Mouse (Mus musculus): Measurements from ENCODE around the gene Wnk2. TPM values are rescaled to one million over a fixed set of nuclear protein-coding genes. Genes with fewer than 3 reads are reported as not detected.
"Not testable (repeated sequence)": the region's sequence is repeated elsewhere in the genome, so short reads cannot be mapped to it uniquely, and the experiment has no call there.

The Wnk2 gene
- polyA plus RNA-seq, 1 experiment, result not detected

DNA sequence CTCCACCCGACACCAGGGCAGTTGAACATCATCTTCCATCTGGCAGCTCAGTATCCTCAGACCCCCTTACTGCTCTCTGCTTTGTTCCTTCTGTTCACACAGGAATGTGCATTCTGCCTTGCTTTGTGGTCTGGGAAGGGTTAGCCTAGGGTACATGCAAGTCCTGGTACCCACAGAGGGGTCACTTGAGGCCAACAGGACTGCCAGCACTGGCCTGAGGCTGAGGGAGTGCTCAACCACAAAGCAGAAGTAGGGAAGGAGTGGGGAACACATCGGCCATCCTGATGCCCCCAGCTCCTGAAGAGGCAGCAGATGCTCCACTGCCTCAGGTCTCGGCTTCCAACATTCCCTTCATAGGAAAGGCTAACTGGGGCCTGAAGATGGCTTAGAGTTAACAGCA is 72.4 kb downstream of the Wnk2 start:
- Histone ChIP-seq H3K27ac (replicated peaks; ENCODE audit: low read depth, low read length) (no peak overlapping the region), H3K4me3 (ENCODE audit: insufficient read depth, low read depth, low read length) (no peak overlapping the region), H3K4me1 (ENCODE audit: control insufficient read depth, insufficient read depth, insufficient read length, low read length) (no peaks in the 10 kb centered on the region)

GRCm38 (mm10) chr13:49073295-49073694 is 74.5 kb downstream of the Wnk2 start:
- Histone ChIP-seq H3K27ac (replicated peaks; ENCODE audit: low read depth, low read length) (no peak overlapping the region), H3K4me3 (ENCODE audit: insufficient read depth, low read depth, low read length) (no peak overlapping the region)

DNA sequence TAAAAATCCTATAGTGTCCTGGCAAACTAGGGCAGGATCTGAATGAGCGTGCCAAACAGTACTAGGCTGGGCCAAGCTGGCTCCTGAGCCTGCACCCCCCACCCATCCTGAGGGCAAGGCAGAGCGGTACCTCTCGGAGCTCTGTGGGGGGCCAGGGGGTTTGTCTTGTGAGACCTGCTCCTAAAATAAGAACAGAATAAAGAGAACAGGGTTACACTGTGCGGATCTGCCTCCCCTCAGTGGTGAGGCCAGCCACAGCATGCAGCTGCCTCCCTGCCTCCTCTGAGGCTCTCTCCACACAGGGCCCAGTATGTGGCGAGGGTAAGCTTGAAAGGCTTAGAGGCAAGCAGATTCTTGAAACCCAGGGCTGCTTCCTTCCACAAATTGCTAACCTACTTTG is 76.0 kb downstream of the Wnk2 start:
- Histone ChIP-seq H3K4me1 (ENCODE audit: control insufficient read depth, insufficient read depth, insufficient read length, low read length) (no peaks in the 10 kb centered on the region), H3K27ac (replicated peaks; ENCODE audit: low read depth, low read length) (no peak overlapping the region), H3K4me3 (ENCODE audit: insufficient read depth, low read depth, low read length) (no peak overlapping the region)

More at GRCm38 (mm10) chr13:49073295-49073694, 74.5 kb downstream of the Wnk2 start:
- no peaks in the 10 kb centered on the region for H3K4me1 ChIP-seq (ENCODE audit: control insufficient read depth, insufficient read depth, insufficient read length, low read length)

DNA sequence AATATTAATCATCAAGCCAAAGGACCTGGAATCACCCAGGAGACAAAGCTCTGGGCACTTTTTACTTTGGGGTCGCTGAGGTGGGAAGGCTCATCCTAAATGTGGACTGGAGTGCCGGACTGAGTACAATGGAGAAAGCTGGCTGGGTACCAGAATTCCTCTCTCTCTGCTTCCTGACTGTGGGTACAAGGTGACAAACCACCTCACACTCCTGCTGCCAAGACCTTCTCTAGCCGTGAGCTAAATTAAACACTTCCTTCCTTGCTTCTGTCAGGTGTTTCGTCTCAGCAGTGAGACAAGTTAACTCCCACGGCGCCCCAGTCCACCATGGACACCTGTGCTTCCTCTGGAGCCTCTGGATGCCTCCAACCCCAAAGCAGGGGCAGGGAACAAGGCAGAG is 77.8 kb downstream of the Wnk2 start:
- no peak overlapping the region for H3K4me3 ChIP-seq (ENCODE audit: insufficient read depth, low read depth, low read length)
- no peaks in the 10 kb centered on the region for H3K4me1 ChIP-seq (ENCODE audit: control insufficient read depth, insufficient read depth, insufficient read length, low read length)
- H3K27ac ChIP-seq (replicated peaks; ENCODE audit: low read depth, low read length), result no peak overlapping the region

- Histone ChIP-seq H3K4me3 (ENCODE audit: insufficient read depth, low read depth, low read length) (no peak overlapping the region), H3K4me1 (ENCODE audit: control insufficient read depth, insufficient read depth, insufficient read length, low read length) (no peaks in the 10 kb centered on the region), H3K27ac (replicated peaks; ENCODE audit: low read depth, low read length) (no peak overlapping the region)
Measured at GRCm38 (mm10) chr13:49069393-49069792, 78.4 kb downstream of the Wnk2 start.

DNA sequence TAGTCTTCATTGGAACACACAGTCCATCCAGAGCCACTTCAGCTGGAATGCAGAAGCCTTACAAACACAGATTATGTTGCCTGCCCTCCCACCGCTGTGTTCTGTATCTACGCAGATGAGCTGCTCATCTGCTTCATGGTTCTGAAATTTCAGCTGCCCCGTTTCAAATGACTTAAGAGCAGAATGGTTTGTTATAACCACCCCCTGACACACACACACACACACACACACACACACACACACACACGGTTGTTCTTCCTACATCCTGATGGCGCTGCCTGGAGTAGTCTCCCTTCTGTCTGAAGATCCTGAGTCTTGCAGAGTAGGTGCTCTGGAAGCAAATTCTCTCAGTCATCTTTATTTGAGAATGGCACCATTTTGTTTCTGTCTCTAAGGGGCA is 83.6 kb downstream of the Wnk2 start:
- Histone ChIP-seq H3K27ac (replicated peaks; ENCODE audit: low read depth, low read length) (no peak overlapping the region), H3K4me1 (ENCODE audit: control insufficient read depth, insufficient read depth, insufficient read length, low read length) (no peaks in the 10 kb centered on the region), H3K4me3 (ENCODE audit: insufficient read depth, low read depth, low read length) (no peak overlapping the region)

GRCm38 (mm10) chr13:49060456-49060855 is 87.4 kb downstream of the Wnk2 start:
- Histone ChIP-seq H3K4me3 (ENCODE audit: insufficient read depth, low read depth, low read length) (no peak overlapping the region), H3K27ac (replicated peaks; ENCODE audit: low read depth, low read length) (no peak overlapping the region), H3K4me1 (ENCODE audit: control insufficient read depth, insufficient read depth, insufficient read length, low read length) (no peaks in the 10 kb centered on the region)

DNA sequence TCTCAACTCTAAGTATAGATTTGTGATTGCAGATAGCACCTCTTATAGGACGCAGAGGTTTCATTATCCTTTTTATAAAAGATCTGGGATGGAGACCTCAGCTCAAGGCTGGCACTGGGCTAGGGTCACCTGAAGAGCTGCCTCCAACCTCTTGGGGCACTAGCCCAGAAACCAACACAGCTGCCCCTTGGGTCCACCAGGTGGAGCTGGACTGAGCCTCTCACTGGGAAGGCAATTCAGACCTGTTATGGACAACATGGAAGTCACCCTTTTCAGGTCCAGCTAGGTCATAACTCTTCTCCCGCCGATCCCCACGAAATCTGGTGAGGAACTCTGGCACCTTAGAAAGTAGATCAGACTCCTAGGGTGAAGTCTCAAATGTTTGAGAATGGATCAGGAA is 89.3 kb downstream of the Wnk2 start:
- H3K4me1 ChIP-seq (ENCODE audit: control insufficient read depth, insufficient read depth, insufficient read length, low read length), result no peaks in the 10 kb centered on the region
- H3K4me3 ChIP-seq (ENCODE audit: insufficient read depth, low read depth, low read length), result no peak overlapping the region
- no peak overlapping the region for H3K27ac ChIP-seq (replicated peaks; ENCODE audit: low read depth, low read length)

- H3K4me1 ChIP-seq (ENCODE audit: control insufficient read depth, insufficient read depth, insufficient read length, low read length), result no peaks in the 10 kb centered on the region
- H3K27ac ChIP-seq (replicated peaks; ENCODE audit: low read depth, low read length), result no peak overlapping the region
- H3K4me3 ChIP-seq (ENCODE audit: insufficient read depth, low read depth, low read length), result no peak overlapping the region
Measured at GRCm38 (mm10) chr13:49056304-49056703, 91.5 kb downstream of the Wnk2 start.

- H3K4me1 ChIP-seq (ENCODE audit: control insufficient read depth, insufficient read depth, insufficient read length, low read length); H3K27ac ChIP-seq (replicated peaks; ENCODE audit: low read depth, low read length); H3K4me3 ChIP-seq (ENCODE audit: insufficient read depth, low read depth, low read length): not testable (repeated sequence)
Measured at GRCm38 (mm10) chr13:49054753-49055152, 93.1 kb downstream of the Wnk2 start.

DNA sequence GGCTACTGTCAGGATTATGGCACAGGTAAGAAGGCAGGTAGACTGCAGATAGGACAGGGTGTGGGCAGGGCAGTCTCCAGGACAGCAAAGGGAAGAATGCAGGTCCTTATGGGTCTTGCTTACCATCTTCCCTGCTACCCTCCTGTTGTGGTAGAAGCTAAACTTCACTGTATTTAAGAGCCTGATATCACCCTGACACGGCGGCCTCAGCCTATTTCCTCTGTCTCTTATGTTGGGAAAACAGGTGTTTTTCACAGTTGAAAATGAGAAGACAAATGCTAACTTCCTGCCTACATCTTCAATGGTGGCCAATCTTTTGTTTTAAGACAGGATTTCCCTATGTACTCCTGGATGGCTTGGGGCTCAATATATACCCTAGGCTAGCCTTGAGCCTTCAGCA is 94.5 kb downstream of the Wnk2 start:
- H3K27ac ChIP-seq (replicated peaks; ENCODE audit: low read depth, low read length), result no peak overlapping the region
- no peaks in the 10 kb centered on the region for H3K4me1 ChIP-seq (ENCODE audit: control insufficient read depth, insufficient read depth, insufficient read length, low read length)
- H3K4me3 ChIP-seq (ENCODE audit: insufficient read depth, low read depth, low read length), result no peak overlapping the region

DNA sequence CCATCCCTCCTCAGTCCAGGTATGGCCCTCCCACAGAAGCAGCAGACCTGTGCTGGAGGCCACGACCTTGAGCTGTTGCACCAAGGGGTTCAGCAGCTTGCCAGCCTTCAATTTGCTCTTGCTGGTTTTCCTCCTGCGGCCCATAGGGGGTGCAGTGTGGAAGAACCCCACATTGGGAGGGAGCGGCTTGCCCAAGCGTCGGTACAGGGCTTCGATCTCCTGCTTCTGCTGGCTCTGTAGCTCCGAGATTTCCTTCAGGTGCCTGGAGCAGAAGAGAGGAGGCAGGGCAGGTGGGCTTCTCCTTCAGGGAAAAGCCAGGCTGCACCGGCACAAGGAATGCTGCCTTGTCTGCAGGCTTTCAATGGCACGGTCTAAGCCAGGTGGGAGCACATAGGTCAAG is 95.3 kb downstream of the Wnk2 start:
- H3K27ac ChIP-seq (replicated peaks; ENCODE audit: low read depth, low read length), result no peak overlapping the region
- H3K4me3 ChIP-seq (ENCODE audit: insufficient read depth, low read depth, low read length), result no peak overlapping the region
- H3K4me1 ChIP-seq (ENCODE audit: control insufficient read depth, insufficient read depth, insufficient read length, low read length), result no peaks in the 10 kb centered on the region

DNA sequence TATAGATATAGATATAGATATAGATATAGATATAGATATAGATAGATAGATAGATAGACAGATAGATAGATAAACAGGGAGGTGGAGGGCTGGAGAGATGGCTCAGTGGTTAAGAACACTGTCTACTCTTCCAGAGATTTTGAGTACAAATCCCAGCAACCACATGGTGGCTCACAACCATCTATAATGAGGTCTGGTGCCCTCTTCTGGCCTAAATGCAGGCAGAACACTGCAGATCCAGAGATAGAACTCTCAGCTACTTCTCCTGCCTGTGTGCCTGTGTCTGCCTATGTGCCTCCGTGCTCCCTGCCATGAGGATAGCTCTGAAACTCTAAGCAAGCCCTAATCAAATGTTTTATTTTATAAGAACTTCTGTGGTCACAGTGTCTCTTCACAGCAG is 100.4 kb downstream of the Wnk2 start:
- no peak overlapping the region for H3K27ac ChIP-seq (replicated peaks; ENCODE audit: low read depth, low read length)
- no peaks in the 10 kb centered on the region for H3K4me1 ChIP-seq (ENCODE audit: control insufficient read depth, insufficient read depth, insufficient read length, low read length)
- H3K4me3 ChIP-seq (ENCODE audit: insufficient read depth, low read depth, low read length), result no peak overlapping the region

DNA sequence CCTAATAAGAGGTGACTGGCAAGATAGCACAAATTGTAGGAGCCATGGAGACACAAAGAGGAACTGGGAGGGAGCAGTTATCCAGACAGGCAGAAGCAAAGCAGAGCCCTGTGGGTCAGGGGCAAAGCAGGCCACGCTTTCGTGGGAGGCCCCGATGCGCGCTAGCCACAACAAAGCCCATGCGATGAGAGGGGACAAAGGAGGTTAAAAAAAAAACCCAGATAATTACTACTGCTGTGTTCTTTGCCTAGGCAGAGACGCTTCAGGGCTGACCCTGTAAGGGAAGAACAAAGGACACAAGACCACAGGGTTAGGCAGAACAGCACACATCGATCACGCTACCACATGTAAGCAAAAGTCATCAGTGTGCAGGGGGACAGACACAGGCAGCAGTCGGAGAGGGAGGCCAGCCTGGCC is 103.7 kb downstream of the Wnk2 start:
- Histone ChIP-seq H3K4me1 (ENCODE audit: control insufficient read depth, insufficient read depth, insufficient read length, low read length) (no peaks in the 10 kb centered on the region), H3K27ac (replicated peaks; ENCODE audit: low read depth, low read length) (no peak overlapping the region), H3K4me3 (ENCODE audit: insufficient read depth, low read depth, low read length) (no peak overlapping the region)

DNA sequence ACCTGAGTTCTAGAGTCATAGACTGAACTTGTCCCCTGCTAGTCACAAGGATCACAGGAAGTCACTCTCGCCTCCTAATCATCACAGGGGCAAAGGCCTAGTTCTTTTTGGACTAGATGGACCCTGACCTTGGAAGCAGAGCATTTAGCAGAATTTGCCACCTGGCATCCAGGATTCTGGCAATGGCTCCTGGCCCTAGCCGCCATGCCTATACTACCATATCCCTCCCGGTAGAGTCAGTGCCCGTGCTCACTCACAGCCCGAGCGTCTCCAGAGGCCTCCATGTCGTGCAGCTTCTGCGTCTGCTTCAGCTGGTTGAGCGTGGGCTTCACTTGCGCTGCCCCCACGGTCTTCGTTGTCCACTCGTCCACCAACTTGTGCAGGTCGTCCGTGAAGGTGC is 105.4 kb downstream of the Wnk2 start:
- H3K27ac ChIP-seq (replicated peaks; ENCODE audit: low read depth, low read length), result no peak overlapping the region
- H3K4me3 ChIP-seq (ENCODE audit: insufficient read depth, low read depth, low read length), result no peak overlapping the region
- no peaks in the 10 kb centered on the region for H3K4me1 ChIP-seq (ENCODE audit: control insufficient read depth, insufficient read depth, insufficient read length, low read length)

GRCm38 (mm10) chr13:49036928-49037574 is 110.8 kb downstream of the Wnk2 start:
- no peak overlapping the region for H3K4me3 ChIP-seq (ENCODE audit: insufficient read depth, low read depth, low read length)
- no peaks in the 10 kb centered on the region for H3K4me1 ChIP-seq (ENCODE audit: control insufficient read depth, insufficient read depth, insufficient read length, low read length)
- H3K27ac ChIP-seq (replicated peaks; ENCODE audit: low read depth, low read length), result no peak overlapping the region

DNA sequence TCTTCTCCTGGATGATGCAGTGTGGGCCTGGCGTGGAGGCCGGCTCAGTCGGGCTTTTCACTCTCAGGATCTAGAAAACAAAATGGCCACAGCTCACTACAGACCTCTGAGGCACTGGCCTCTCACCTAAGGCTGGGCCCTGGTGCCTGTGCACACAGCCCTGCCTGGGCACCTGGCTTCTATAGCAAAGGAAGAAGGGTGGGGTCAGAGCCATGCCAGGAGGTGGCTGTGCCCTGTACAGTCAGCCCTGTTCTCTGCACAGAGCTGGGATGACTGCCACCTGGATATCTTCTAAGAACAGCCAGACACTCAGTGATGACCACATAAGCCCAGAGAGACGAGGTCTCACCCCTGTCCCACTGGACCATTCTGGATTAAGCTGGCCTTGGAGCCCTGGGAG is 111.4 kb downstream of the Wnk2 start:
- Histone ChIP-seq H3K27ac (replicated peaks; ENCODE audit: low read depth, low read length) (no peak overlapping the region), H3K4me3 (ENCODE audit: insufficient read depth, low read depth, low read length) (no peak overlapping the region)

More for the DNA sequence above, 111.4 kb downstream of the Wnk2 start:
- H3K4me1 ChIP-seq (ENCODE audit: control insufficient read depth, insufficient read depth, insufficient read length, low read length), result no peaks in the 10 kb centered on the region
